Mouse (Mus musculus): ENCODE results near the gene Brd2. TPM values are rescaled to one million over a fixed set of nuclear protein-coding genes. Genes with fewer than 3 reads are reported as not detected.

Gene Brd2
- polyA plus RNA-seq, 1 experiment from 2014 or later: 48.1 TPM

DNA sequence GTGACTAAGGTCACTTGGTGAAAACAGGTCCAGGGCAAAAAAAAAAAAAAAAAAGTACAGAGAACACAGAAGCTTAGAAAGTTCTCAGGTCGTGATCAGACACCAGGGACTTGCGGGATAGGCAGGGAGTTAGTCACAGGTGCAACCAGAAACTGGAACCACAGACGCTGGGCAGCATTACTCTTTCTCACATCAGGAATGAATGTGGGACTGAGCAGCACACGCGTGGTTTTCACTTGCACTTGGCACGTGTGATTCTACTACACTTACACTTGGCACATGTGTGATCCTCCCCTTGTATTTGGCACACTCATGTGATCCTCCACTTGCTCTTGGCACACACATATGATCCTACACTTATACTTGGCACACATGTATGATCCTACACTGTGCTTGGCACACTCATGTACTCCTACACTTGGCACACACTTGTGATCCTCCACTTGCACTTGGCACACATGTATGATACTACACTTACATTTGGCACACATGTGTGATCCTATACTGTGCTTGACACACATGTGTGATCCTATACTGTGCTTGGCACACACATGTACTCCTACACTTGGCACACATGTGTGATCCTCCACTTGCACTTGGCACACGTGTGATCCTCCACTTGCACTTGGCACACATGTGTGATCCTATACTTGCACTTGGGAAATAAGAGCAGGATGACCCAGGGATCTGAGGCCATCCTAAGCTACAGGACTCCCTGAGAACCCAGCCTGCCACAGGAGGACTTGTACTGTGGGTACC lies 15.1 kb downstream of the Brd2 start:
- Histone ChIP-seq H3K9me3 (ENCODE audit: control insufficient read depth, low read length) (no peaks in the 10 kb centered on the region), H3K4me3 (ENCODE audit: low read depth, low read length) (no peak overlapping the region), H3K4me1 (replicated peaks; ENCODE audit: control insufficient read depth, insufficient read depth) (no peaks in the 10 kb centered on the region), H3K27ac (replicated peaks) (no peak overlapping the region), H3K9ac (ENCODE audit: low read length) (no peak overlapping the region), H3K36me3 (ENCODE audit: control insufficient read depth, insufficient read depth, low read length) (peaks cover 18% of the 10 kb centered on the region), H3K27me3 (ENCODE audit: control insufficient read depth, insufficient read depth, low read length) (no peaks in the 10 kb centered on the region), H3K4me2 (replicated peaks; ENCODE audit: low read depth) (no peak overlapping the region)
- TF ChIP-seq EP300 (optimal IDR thresholded peaks at IDR 0.05) (no peak), CTCF (IDR thresholded peaks at IDR 0.05; ENCODE audit: low read depth) (no peak)
- DNase-seq (ENCODE audit: low spot score): no peak
- 0 out of 2 replicates have a peak, but pooled peaks have one; percentile 6 for ATAC-seq (ENCODE audit: low FRiP score, low TSS enrichment)
- WGBS: 76% methylated on average over 7 of the region's 7 CpGs

DNA sequence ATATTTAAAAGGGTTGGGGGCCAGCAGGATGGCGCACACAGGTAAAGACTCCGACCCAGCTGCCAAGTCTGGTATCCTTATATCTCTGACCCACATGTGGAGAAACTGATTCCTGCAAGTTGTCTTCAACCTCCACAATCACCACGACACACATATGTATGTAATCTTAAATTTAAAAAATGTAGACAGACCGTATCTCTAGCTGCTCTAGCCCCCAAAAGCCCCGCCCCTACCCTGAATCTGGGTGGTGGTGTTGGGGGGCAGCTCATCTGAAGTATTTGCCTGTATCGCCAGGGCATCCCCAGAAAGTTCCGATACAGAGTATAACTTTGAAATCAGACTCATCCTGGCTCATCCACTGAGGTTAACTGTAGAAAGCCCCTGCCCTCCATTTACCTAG lies 15.9 kb downstream of the Brd2 start:
- Histone ChIP-seq H3K9ac (ENCODE audit: low read length) (no peak overlapping the region), H3K27ac (replicated peaks) (no peak overlapping the region), H3K36me3 (ENCODE audit: control insufficient read depth, insufficient read depth, low read length) (peaks cover 12% of the 10 kb centered on the region), H3K4me2 (replicated peaks; ENCODE audit: low read depth) (no peak overlapping the region), H3K4me3 (ENCODE audit: low read depth, low read length) (no peak overlapping the region), H3K4me1 (replicated peaks; ENCODE audit: control insufficient read depth, insufficient read depth) (no peaks in the 10 kb centered on the region), H3K27me3 (ENCODE audit: control insufficient read depth, insufficient read depth, low read length) (no peaks in the 10 kb centered on the region), H3K9me3 (ENCODE audit: control insufficient read depth, low read length) (no peaks in the 10 kb centered on the region)
- ATAC-seq (ENCODE audit: low FRiP score, low TSS enrichment) (no peak), DNase-seq (ENCODE audit: low spot score) (no peak)
- TF ChIP-seq CTCF (IDR thresholded peaks at IDR 0.05; ENCODE audit: low read depth): no peak
- no peak for TF ChIP-seq EP300 (optimal IDR thresholded peaks at IDR 0.05)
- WGBS: 86% methylated on average over 7 of the region's 7 CpGs

DNA sequence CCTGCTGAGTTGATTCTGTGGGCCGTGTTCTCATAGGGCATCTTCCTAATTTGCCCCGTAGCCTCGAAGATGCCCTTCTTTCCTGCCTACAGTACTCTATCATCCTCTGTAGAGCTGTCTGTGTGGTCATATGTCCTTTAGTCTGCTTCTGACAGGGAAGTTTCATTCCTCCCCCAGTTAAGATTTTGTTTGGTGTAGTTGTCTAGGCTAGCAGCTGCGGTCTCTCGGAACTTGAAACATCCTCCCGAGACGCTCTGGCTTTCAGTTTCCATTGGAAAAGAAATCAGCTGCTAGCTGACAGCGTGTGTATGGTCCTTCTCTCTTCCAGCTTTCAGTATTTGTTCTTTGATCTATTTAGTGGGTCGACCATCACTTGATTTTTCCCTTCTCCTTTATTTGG lies 17.6 kb downstream of the Brd2 start:
- 61% methylated on average over 9 of the region's 9 CpGs for WGBS
- Histone ChIP-seq H3K9me3 (ENCODE audit: control insufficient read depth, low read length) (no peaks in the 10 kb centered on the region), H3K4me3 (ENCODE audit: low read depth, low read length) (no peak overlapping the region), H3K27ac (replicated peaks) (no peak overlapping the region), H3K27me3 (ENCODE audit: control insufficient read depth, insufficient read depth, low read length) (no peaks in the 10 kb centered on the region), H3K4me2 (replicated peaks; ENCODE audit: low read depth) (no peak overlapping the region), H3K36me3 (ENCODE audit: control insufficient read depth, insufficient read depth, low read length) (peaks cover 4% of the 10 kb centered on the region; the same call in 1 of the 2 replicates), H3K9ac (ENCODE audit: low read length) (no peak overlapping the region), H3K4me1 (replicated peaks; ENCODE audit: control insufficient read depth, insufficient read depth) (no peaks in the 10 kb centered on the region)
- DNase-seq (ENCODE audit: low spot score): no peak
- TF ChIP-seq EP300 (optimal IDR thresholded peaks at IDR 0.05) (no peak), CTCF (IDR thresholded peaks at IDR 0.05; ENCODE audit: low read depth) (no peak)
- no peak for ATAC-seq (ENCODE audit: low FRiP score, low TSS enrichment)

DNA sequence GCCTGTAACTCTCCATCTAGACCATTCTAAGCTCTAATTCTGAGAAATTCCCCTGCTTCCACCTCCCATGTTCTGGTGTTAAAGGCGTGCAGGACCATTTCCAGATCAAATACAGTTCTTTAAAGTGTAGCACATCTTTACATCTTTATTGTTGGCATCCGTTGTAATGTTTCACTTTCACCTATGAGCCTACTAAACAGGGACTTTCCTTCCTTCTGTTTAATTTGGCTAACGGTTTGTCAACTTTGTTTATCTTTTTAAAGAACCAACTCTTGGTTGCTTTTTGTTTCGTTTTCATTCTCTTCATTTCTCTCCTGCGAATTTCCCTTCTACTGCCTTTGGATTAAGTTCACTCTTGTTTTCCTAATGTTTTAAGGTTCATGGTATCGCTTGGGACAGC lies 19.6 kb downstream of the Brd2 start:
- no peak overlapping the region for H3K27ac ChIP-seq (replicated peaks)
- H3K36me3 ChIP-seq (ENCODE audit: control insufficient read depth, insufficient read depth, low read length): no peaks in the 10 kb centered on the region
- TF ChIP-seq EP300 (optimal IDR thresholded peaks at IDR 0.05) (no peak), CTCF (IDR thresholded peaks at IDR 0.05; ENCODE audit: low read depth) (no peak)
- H3K4me1 ChIP-seq (replicated peaks; ENCODE audit: control insufficient read depth, insufficient read depth): no peaks in the 10 kb centered on the region
- H3K9me3 ChIP-seq (ENCODE audit: control insufficient read depth, low read length): no peaks in the 10 kb centered on the region
- no peak for ATAC-seq (ENCODE audit: low FRiP score, low TSS enrichment)
- DNase-seq (ENCODE audit: low spot score): no peak
- H3K27me3 ChIP-seq (ENCODE audit: control insufficient read depth, insufficient read depth, low read length): no peaks in the 10 kb centered on the region
- WGBS: 48% methylated on average over 6 of the region's 6 CpGs
- H3K4me3 ChIP-seq (ENCODE audit: low read depth, low read length): no peak overlapping the region
- no peak overlapping the region for H3K9ac ChIP-seq (ENCODE audit: low read length)
- no peak overlapping the region for H3K4me2 ChIP-seq (replicated peaks; ENCODE audit: low read depth)

DNA sequence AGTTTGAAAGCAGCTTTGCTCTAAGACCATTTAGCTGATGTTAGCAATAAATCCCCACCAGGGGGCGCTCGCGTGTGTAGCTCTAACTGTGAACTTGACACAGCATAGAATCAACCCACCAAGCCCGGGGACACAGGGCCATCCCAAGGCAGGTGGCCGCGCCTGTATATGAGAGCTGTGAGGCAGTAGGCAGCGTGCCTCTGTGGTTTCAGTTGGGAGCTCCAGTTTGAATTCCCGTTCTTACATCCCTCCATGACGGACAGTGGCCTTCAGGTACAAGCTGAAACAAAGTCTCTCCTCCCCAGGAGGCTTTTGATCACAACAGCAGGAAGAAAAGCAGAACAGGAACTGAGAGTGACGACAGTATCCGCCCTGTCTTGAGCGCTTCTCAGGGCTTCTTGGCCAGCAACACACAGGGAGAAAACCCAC lies 20.8 kb downstream of the Brd2 start:
- no peak overlapping the region for H3K4me3 ChIP-seq (ENCODE audit: low read depth, low read length)
- no peaks in the 10 kb centered on the region for H3K27me3 ChIP-seq (ENCODE audit: control insufficient read depth, insufficient read depth, low read length)
- H3K9me3 ChIP-seq (ENCODE audit: control insufficient read depth, low read length): no peaks in the 10 kb centered on the region
- no peaks in the 10 kb centered on the region for H3K4me1 ChIP-seq (replicated peaks; ENCODE audit: control insufficient read depth, insufficient read depth)
- TF ChIP-seq CTCF (IDR thresholded peaks at IDR 0.05; ENCODE audit: low read depth) (peak; percentile 92), EP300 (optimal IDR thresholded peaks at IDR 0.05) (no peak)
- no peaks in the 10 kb centered on the region for H3K36me3 ChIP-seq (ENCODE audit: control insufficient read depth, insufficient read depth, low read length)
- H3K27ac ChIP-seq (replicated peaks): 0 out of 2 replicates have a peak overlapping the region, but pooled peaks have one; percentile 30
- DNase-seq (ENCODE audit: low spot score): peak; percentile 92
- H3K4me2 ChIP-seq (replicated peaks; ENCODE audit: low read depth): peak overlapping the region; percentile 47
- ATAC-seq (ENCODE audit: low FRiP score, low TSS enrichment): peak; percentile 75
- WGBS: 4% methylated on average over 12 of the region's 12 CpGs
- H3K9ac ChIP-seq (ENCODE audit: low read length): no peak overlapping the region

DNA sequence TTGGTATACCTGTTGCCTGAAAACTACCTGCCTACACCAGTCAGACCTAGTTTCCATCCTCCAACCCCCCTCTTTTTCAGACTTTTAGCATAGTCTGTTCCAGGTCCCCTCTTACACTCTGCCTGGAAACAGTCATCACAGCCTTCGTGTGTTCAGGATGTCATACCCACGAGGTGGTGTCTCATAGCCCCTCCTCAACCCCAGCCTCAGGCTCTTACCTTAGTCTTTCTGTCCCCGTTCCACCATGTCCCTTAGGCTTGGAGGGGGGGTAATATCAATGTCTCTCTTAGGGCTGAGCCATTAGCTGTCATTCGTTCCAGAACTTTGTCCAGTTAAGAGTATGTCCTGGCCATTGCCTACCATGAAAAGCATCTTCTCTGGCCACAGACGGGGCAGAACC lies 21.2 kb downstream of the Brd2 start:
- no peaks in the 10 kb centered on the region for H3K9me3 ChIP-seq (ENCODE audit: control insufficient read depth, low read length)

More for the DNA sequence above, 21.2 kb downstream of the Brd2 start:
- H3K27ac ChIP-seq (replicated peaks): no peak overlapping the region
- no peak overlapping the region for H3K4me2 ChIP-seq (replicated peaks; ENCODE audit: low read depth)
- DNase-seq (ENCODE audit: low spot score): no peak
- no peaks in the 10 kb centered on the region for H3K27me3 ChIP-seq (ENCODE audit: control insufficient read depth, insufficient read depth, low read length)
- H3K9ac ChIP-seq (ENCODE audit: low read length): no peak overlapping the region
- peak; percentile 1; the same call in 1 of the 2 replicates for ATAC-seq (ENCODE audit: low FRiP score, low TSS enrichment)
- WGBS: 27% methylated on average over 5 of the region's 5 CpGs
- no peaks in the 10 kb centered on the region for H3K4me1 ChIP-seq (replicated peaks; ENCODE audit: control insufficient read depth, insufficient read depth)
- no peaks in the 10 kb centered on the region for H3K36me3 ChIP-seq (ENCODE audit: control insufficient read depth, insufficient read depth, low read length)
- no peak overlapping the region for H3K4me3 ChIP-seq (ENCODE audit: low read depth, low read length)
- TF ChIP-seq EP300 (optimal IDR thresholded peaks at IDR 0.05) (no peak), CTCF (IDR thresholded peaks at IDR 0.05; ENCODE audit: low read depth) (no peak)
